Mouse (Mus musculus) G1E (cell line): Measurements from ENCODE around the gene Slc25a22.

Source experiments
- CTCF ChIP-seq: IDR thresholded peaks from 2 replicates; pipeline ENCODE4 v1.5.1; 2012; ENCODE audit warnings: low read depth, low read length, inconsistent platforms, mixed read lengths
- GATA1 ChIP-seq: IDR thresholded peaks from 2 replicates; pipeline ENCODE4 v1.6.1; 2012; ENCODE audit warnings: borderline replicate concordance, low read length, inconsistent platforms, mixed read lengths
- GATA2 ChIP-seq: IDR thresholded peaks from 2 replicates; pipeline ENCODE4 v1.6.1; 2012; ENCODE audit warnings: low read depth, low read length, inconsistent platforms, borderline replicate concordance
- POLR2AphosphoS5 ChIP-seq: IDR thresholded peaks from 2 replicates; pipeline ENCODE4 v1.6.1; 2012; ENCODE audit warnings: low read depth, low read length, inconsistent platforms; ENCODE audit not compliant: insufficient replicate concordance

GRCm38 (mm10) chr7:141466045-141466394 lies 28.3 kb upstream of the Slc25a22 start:
- TF ChIP-seq GATA1 = no peak
- no peak for TF ChIP-seq CTCF
- no peak for TF ChIP-seq POLR2AphosphoS5
- TF ChIP-seq GATA2 = no peak
